Mouse (Mus musculus) lung, embryonic 14.5 days (tissue): Measurements from ENCODE around the gene Cdh1. TPM values are rescaled to one million over a fixed set of nuclear protein-coding genes. Genes with fewer than 3 reads are reported as not detected.
"Not testable (repeated sequence)": the region's sequence is repeated elsewhere in the genome, so short reads cannot be mapped to it uniquely, and the experiment has no call there.

ENCODE experiments used
- ATAC-seq: fragments of 200-750 bp; cut with Nextera tagmentation; 2 replicates; pipeline ENCODE4 v1.8.0; 2017; ENCODE audit warnings: mild to moderate bottlenecking, moderate TSS enrichment, moderate library complexity; ENCODE audit not compliant: insufficient read depth
- DNase-seq: peaks from one replicate; pipeline ENCODE4 v3.0.0-alpha.2; 2015
- H3K27ac ChIP-seq: fragments of 300-500 bp; sonication (generic); 2 replicates; pipeline ENCODE4 v1.5.1; 2014; ENCODE audit warnings: low read depth, mild to moderate bottlenecking, moderate library complexity
- H3K27me3 ChIP-seq: fragments of 300-500 bp; sonication (generic); 2 replicates; pipeline ENCODE4 v1.6.1; 2014; ENCODE audit warnings: low read length, control low read depth; ENCODE audit not compliant: insufficient read depth
- H3K36me3 ChIP-seq: fragments of 300-500 bp; sonication (generic); 2 replicates; pipeline ENCODE4 v1.6.1; 2014; ENCODE audit warnings: control low read depth; ENCODE audit not compliant: insufficient read depth
- H3K4me1 ChIP-seq: fragments of 300-500 bp; sonication (generic); 2 replicates; pipeline ENCODE4 v1.6.1; 2014; ENCODE audit warnings: antibody characterized with exemption, control low read depth; ENCODE audit not compliant: insufficient read depth
- H3K4me2 ChIP-seq: fragments of 300-500 bp; sonication (generic); 2 replicates; pipeline ENCODE4 v1.6.1; 2014; ENCODE audit warnings: mild to moderate bottlenecking
- H3K4me3 ChIP-seq: fragments of 300-500 bp; sonication (generic); 2 replicates; pipeline ENCODE4 v1.5.1; 2014; ENCODE audit warnings: low read depth, low read length
- H3K9ac ChIP-seq: fragments of 300-500 bp; sonication (generic); 2 replicates; pipeline ENCODE4 v1.6.1; 2014
- H3K9me3 ChIP-seq: fragments of 300-500 bp; sonication (generic); 2 replicates; pipeline ENCODE4 v1.6.1; 2016; ENCODE audit warnings: low read depth, low read length, control low read depth
- CTCF ChIP-seq: IDR thresholded peaks from 2 replicates; pipeline ENCODE4 v1.5.1; 2016; ENCODE audit warnings: antibody characterized with exemption, low read depth
- WGBS: fragments of 180-500 bp; shearing (Covaris S2); extraction: QIAGEN DNeasy Blood & Tissue Kit; methylation state at CpG from one replicate; pipeline ENCODE4 v1.1.7; 2014; 5-methylcytosine and 5-hydroxymethylcytosine counted together
- polyA plus RNA-seq: library from polyadenylated mRNA; unstranded; fragments of >200 nt; fragmentation: Nextera tagmentation; extraction: Ambion mirVana; gene quantifications from 2 replicates; pipeline ENCODE4 v1.2.1, GENCODE M21; 2014

Gene Cdh1
- polyA plus RNA-seq, 1 experiment from 2014 or later: 85.3 TPM

DNA sequence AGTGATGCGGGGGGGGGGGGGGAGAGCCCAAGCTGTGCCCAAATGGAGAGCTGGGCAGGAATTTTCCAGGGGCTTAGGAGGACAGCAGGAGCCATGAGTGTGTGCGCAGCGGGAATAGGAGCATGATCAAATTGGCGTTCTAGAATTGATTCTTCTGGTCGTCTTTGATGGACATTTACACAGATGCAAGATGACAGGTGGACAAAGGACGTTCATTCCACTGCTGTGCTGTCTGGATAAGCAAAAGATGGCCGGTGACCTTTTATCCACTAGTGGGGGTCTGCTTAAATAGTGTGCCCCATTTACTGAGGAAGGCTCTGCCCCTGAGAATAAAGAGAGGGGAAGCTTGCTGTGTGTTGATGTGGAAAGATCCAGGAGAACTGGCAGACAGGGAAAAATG is 34.1 kb upstream of the Cdh1 start:
- Histone ChIP-seq H3K27me3 (no peaks in the 10 kb centered on the region), H3K27ac (no peak overlapping the region), H3K9ac (no peak overlapping the region), H3K9me3 (no peaks in the 10 kb centered on the region), H3K4me2 (no peak overlapping the region), H3K4me3 (no peak overlapping the region), H3K4me1 (no peaks in the 10 kb centered on the region; the same call in 1 of the 2 replicates), H3K36me3 (no peaks in the 10 kb centered on the region)
- TF ChIP-seq CTCF: no peak
- ATAC-seq (no peak), DNase-seq (no peak)
- 83% methylated on average over 6 of the region's 7 CpGs for WGBS

DNA sequence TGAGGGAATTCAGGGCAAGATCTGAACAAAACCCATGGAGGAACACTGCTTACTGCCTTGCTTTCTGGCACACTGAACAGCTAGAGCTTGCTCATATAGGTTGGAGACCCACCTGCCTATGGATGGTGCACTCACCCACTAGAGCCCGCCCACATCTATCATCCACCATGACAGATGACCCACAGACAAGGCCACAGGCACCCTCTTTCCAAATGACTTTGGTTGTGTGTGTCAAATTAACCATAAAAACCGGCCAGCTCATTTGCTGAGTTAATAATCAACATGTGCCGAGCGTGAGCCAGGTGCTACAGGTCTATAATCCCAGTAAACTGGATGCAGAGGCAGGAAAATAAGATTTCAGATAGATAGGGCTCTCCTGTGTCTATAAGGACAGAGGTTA is 32.8 kb upstream of the Cdh1 start:
- no peaks in the 10 kb centered on the region for H3K27me3 ChIP-seq
- H3K4me3 ChIP-seq: no peak overlapping the region
- no peak for TF ChIP-seq CTCF
- H3K27ac ChIP-seq: no peak overlapping the region
- no peak overlapping the region for H3K9ac ChIP-seq
- H3K4me2 ChIP-seq: no peak overlapping the region
- no peaks in the 10 kb centered on the region for H3K9me3 ChIP-seq
- WGBS: 78% methylated on average over 4 of the region's 4 CpGs
- no peaks in the 10 kb centered on the region; the same call in 1 of the 2 replicates for H3K4me1 ChIP-seq
- H3K36me3 ChIP-seq: no peaks in the 10 kb centered on the region
- DNase-seq (no peak), ATAC-seq (no peak)

DNA sequence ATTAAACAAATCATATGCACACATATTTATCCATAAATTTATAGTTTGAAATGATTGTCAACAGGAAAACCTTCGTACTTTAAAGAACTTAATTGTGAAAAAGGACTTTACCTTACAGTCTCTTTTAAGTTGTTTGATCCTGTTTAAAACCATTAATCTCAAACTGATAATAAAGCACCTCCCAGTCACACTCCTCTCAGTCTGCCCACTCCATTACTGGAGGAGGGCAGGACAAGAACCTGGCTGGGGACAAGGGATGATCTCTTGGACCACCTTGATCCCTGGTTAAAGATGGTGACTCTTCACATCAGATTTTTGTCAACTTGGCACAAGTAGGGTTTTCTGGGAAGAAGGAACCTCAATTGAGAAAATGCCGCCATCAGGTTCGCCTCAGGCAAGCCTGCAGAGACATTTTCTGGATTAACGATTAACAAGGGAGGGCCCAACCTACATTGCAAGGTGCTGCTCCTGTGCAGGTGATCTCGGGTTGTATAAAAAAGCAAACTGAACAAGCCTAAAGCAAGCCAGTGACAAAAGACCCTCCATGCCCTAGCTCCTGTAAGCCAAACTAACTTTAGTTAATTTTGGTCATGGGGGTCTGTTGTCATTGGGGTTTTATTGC is 31.5 kb upstream of the Cdh1 start:
- Histone ChIP-seq H3K36me3 (no peaks in the 10 kb centered on the region), H3K27me3 (no peaks in the 10 kb centered on the region), H3K9me3 (no peaks in the 10 kb centered on the region), H3K27ac (peak overlapping the region; percentile 32; the same call in 1 of the 2 replicates), H3K4me3 (no peak overlapping the region), H3K4me2 (no peak overlapping the region), H3K9ac (no peak overlapping the region), H3K4me1 (no peaks in the 10 kb centered on the region; the same call in 1 of the 2 replicates)
- TF ChIP-seq CTCF: no peak
- ATAC-seq (no peak), DNase-seq (peak; percentile 31)
- 64% methylated on average over 5 of the region's 5 CpGs for WGBS

DNA sequence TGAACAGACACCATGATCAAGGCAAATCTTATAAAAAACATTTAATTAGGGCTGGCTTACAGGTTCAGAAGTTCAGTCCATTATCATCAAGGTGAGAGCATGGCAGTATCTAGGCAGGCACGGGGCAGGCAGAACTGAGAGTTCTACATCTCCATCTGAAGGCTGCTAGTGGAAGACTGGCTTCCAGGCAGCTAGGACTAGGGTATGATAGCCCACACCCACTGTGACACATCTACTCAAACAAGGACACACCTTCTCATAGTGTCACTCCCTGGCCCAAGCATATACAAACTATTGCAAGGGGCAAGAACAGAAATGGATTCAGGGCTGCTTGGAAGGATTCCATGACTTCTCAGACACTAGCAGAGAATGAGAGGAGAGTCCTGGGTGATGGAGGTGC is 31.0 kb upstream of the Cdh1 start:
- not testable (repeated sequence) for H3K4me2 ChIP-seq, H3K36me3 ChIP-seq, H3K27ac ChIP-seq, ATAC-seq, DNase-seq, H3K27me3 ChIP-seq, H3K9ac ChIP-seq, H3K4me3 ChIP-seq, H3K9me3 ChIP-seq, H3K4me1 ChIP-seq
- 42% methylated on average over 1 of the region's 1 CpGs for WGBS

DNA sequence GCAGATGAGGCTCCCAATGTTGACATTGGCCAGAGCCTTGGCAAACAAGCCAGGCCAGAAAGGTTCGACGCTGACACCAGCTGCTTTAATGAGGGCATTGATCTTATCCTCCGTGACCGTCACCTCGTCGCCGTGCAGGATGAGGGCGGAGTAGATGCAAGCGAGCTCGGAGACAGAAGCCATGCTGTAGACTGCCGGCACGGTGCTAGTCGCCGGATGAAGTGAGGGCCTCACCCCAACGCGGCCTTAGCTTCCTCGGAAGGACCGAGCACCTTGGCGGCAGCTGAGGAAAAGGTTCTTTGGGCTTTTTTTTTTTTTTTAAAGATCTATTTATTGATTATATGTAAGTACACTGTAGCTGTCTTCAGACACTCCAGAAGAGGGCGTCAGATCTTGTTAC is 30.0 kb upstream of the Cdh1 start, which contains the start of gene Gm10073:
Gm10073 (minus strand) TSS at position 294 of the 400 bp plus-strand sequence.
- H3K36me3 ChIP-seq, H3K9me3 ChIP-seq, H3K27me3 ChIP-seq, DNase-seq, H3K9ac ChIP-seq, H3K4me2 ChIP-seq, H3K4me3 ChIP-seq, H3K27ac ChIP-seq, ATAC-seq: not testable (repeated sequence)
- peaks cover 10% of the 10 kb centered on the region; the same call in 1 of the 2 replicates for H3K4me1 ChIP-seq
- WGBS: 20% methylated on average over 19 of the region's 20 CpGs

DNA sequence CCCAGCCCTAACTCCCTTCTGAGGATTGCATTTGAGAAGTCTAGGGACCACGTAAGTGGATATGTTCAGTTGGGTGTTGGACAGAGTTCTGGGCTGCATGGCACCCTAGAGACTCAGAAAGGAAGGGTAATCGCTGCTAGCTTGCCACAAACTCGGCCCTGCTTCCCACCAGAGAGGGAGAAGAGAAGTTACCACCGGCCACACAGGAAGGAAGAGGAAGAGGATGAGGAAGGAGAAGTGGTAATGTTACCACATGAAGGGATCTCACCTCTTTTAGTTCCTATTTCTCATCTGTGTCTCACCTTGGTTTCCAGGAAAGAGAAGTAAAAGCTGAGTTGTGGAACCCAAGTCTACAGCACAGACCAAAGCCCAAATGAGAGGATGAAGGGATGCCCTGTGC is 28.9 kb upstream of the Cdh1 start:
- 78% methylated on average over 4 of the region's 4 CpGs for WGBS
- no peaks in the 10 kb centered on the region for H3K36me3 ChIP-seq
- no peak for ATAC-seq
- H3K9me3 ChIP-seq: no peaks in the 10 kb centered on the region
- no peak overlapping the region for H3K4me3 ChIP-seq
- TF ChIP-seq CTCF: no peak
- H3K27ac ChIP-seq: no peak overlapping the region
- no peak overlapping the region for H3K4me2 ChIP-seq
- peaks cover 10% of the 10 kb centered on the region; the same call in 1 of the 2 replicates for H3K4me1 ChIP-seq
- H3K27me3 ChIP-seq: no peaks in the 10 kb centered on the region
- no peak overlapping the region for H3K9ac ChIP-seq
- DNase-seq: no peak

DNA sequence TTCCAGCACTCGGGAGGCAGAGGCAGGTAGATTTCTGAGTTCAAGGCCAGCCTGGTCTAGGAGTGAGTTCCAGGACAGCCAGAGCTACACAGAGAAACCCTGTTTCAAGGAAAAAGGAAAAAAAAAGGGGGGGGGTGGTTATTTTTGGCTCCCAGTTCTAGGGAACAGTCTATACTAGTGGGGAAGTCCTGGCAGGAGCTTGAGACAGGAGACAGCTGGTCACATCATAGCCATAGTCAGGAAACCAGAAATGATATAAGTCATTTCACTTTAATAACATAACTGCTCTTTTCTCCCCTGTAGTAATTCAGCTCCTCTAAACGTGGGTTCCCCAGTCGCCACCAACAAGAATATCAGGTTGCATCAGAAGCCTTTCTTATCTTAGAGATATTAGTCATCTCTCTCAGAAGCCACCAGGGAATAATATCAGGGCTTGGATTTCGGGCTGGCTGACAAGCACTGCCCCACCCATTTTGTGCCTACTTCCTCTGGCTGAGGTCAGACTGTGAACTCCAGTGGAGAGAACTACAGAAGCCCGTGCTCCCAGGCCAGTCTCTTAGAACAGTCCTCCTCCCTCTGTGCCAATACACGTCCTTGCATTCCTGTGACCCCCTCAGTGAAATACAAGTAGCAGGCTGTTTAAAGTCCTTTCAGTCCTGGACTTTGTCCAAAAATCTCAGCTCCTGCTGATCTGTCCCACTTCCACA is 26.1 kb upstream of the Cdh1 start:
- H3K9me3 ChIP-seq: no peaks in the 10 kb centered on the region
- H3K9ac ChIP-seq: no peak overlapping the region
- H3K4me1 ChIP-seq: peaks cover 10% of the 10 kb centered on the region; the same call in 1 of the 2 replicates
- no peak overlapping the region for H3K4me3 ChIP-seq
- ATAC-seq (peak; percentile 75), DNase-seq (peak; percentile 79)
- WGBS: 11% methylated on average over 6 of the region's 6 CpGs
- TF ChIP-seq CTCF: no peak
- peak overlapping the region; percentile 60; the same call in 1 of the 2 replicates for H3K27ac ChIP-seq
- H3K27me3 ChIP-seq: no peaks in the 10 kb centered on the region
- H3K36me3 ChIP-seq: no peaks in the 10 kb centered on the region
- H3K4me2 ChIP-seq: 0 out of 2 replicates have a peak overlapping the region, but pooled peaks have one; percentile 29
